Mouse (Mus musculus) liver, embryonic 14.5 days (tissue): ENCODE results near the gene Crybb3. TPM values are rescaled to one million over a fixed set of nuclear protein-coding genes. Genes with fewer than 3 reads are reported as not detected.

Experiments
- ATAC-seq: fragments of 200-750 bp; cut with Nextera tagmentation; 2 replicates; pipeline ENCODE4 v1.8.0; 2017; ENCODE audit warnings: moderate number of reproducible peaks, mild to moderate bottlenecking, moderate library complexity; ENCODE audit not compliant: insufficient read depth
- DNase-seq, 3 experiments: peaks; one replicate each; pipeline ENCODE4 v3.0.0-alpha.2; 2012 to 2013; ENCODE audit warnings: low read depth in 3 of 3, low spot score in 3 of 3
- H3K27ac ChIP-seq: fragments of 300-500 bp; sonication (generic); 2 replicates; pipeline ENCODE4 v1.5.1; 2014; ENCODE audit warnings: moderate library complexity, mild to moderate bottlenecking, control low read depth, inconsistent platforms
- H3K27me3 ChIP-seq: fragments of 300-500 bp; sonication (generic); 2 replicates; pipeline ENCODE4 v1.6.1; 2014; ENCODE audit warnings: mild to moderate bottlenecking, low read length, moderate library complexity; ENCODE audit not compliant: control insufficient read depth, insufficient read depth
- H3K36me3 ChIP-seq: fragments of 300-500 bp; sonication (generic); replicated peaks from 2 replicates; pipeline ENCODE4 v1.6.1; 2014; ENCODE audit warnings: low read depth; ENCODE audit not compliant: control insufficient read depth, insufficient read depth
- H3K4me1 ChIP-seq, 2 experiments: fragments of 200-500 bp in 1 of 2; fragments of 300-500 bp in 1 of 2; sonication (generic) in 1 of 2; replicated peaks; 2 replicates each; pipeline ENCODE4 v1.6.1; 2012 to 2014; ENCODE audit warnings: antibody characterized with exemption in 1 of 2, inconsistent platforms in 1 of 2, low read length in 1 of 2; ENCODE audit not compliant: control insufficient read depth in 2 of 2, insufficient read depth in 2 of 2
- H3K4me2 ChIP-seq: fragments of 300-500 bp; sonication (generic); 2 replicates; pipeline ENCODE4 v1.6.1; 2014; ENCODE audit warnings: low read depth, mild to moderate bottlenecking, control low read depth, moderate library complexity
- H3K4me3 ChIP-seq, 2 experiments: fragments of 200-500 bp in 1 of 2; fragments of 300-500 bp in 1 of 2; sonication (generic) in 1 of 2; 2 replicates each; pipeline ENCODE4 v1.5.1; 2012 to 2014; ENCODE audit warnings: low read depth in 2 of 2, low read length in 2 of 2, mild to moderate bottlenecking in 2 of 2, control low read depth in 1 of 2, inconsistent platforms in 1 of 2, moderate library complexity in 1 of 2; ENCODE audit not compliant: insufficient read depth in 1 of 2
- H3K9ac ChIP-seq: fragments of 300-500 bp; sonication (generic); replicated peaks from 2 replicates; pipeline ENCODE4 v1.6.1; 2014; ENCODE audit warnings: mild to moderate bottlenecking, control low read depth, moderate library complexity
- H3K9me3 ChIP-seq: fragments of 300-500 bp; sonication (generic); 2 replicates; pipeline ENCODE4 v1.6.1; 2016; ENCODE audit warnings: low read length, mixed read lengths; ENCODE audit not compliant: control insufficient read depth
- CTCF ChIP-seq: IDR thresholded peaks from 2 replicates; pipeline ENCODE4 v1.5.1; 2016; ENCODE audit warnings: antibody characterized with exemption, low read depth, control low read depth
- EP300 ChIP-seq: IDR thresholded peaks from 2 replicates; pipeline ENCODE4 v1.6.1; 2016; ENCODE audit warnings: antibody characterized with exemption, low read depth
- WGBS: fragments of 180-500 bp; shearing (Covaris S2); extraction: QIAGEN DNeasy Blood & Tissue Kit; methylation state at CpG from one replicate; pipeline ENCODE4 v1.1.7; 2014; ENCODE audit not compliant: insufficient replicate concordance; 5-methylcytosine and 5-hydroxymethylcytosine counted together
- polyA plus RNA-seq, 2 experiments: library from polyadenylated mRNA; depleted of rRNA in 1 of 2; stranded (reverse) in 1 of 2; unstranded in 1 of 2; fragments of >200 nt; fragmentation: Nextera tagmentation in 1 of 2; extraction: Ambion mirVana in 1 of 2; gene quantifications; 2 replicates each; pipeline versions ENCODE4 v1.2.1 to v1.2.3; 2012 to 2014

Gene Crybb3
- polyA plus RNA-seq, 2 experiments = 0.06 TPM; not detected in 1

GRCm38 (mm10) chr5:113090750-113091149 is 9.4 kb upstream of the Crybb3 start:
- DNase-seq (no peak), ATAC-seq (no peak)
- Histone ChIP-seq H3K4me1 (no peaks in the 10 kb centered on the region), H3K27ac (no peak overlapping the region), H3K4me3 (no peak overlapping the region), H3K9ac (no peak overlapping the region), H3K4me2 (no peak overlapping the region), H3K9me3 (no peaks in the 10 kb centered on the region), H3K36me3 (no peaks in the 10 kb centered on the region), H3K27me3 (no peaks in the 10 kb centered on the region)
- no peak for TF ChIP-seq EP300
- TF ChIP-seq CTCF = no peak
- WGBS = 73% methylated on average over 11 of the region's 11 CpGs

DNA sequence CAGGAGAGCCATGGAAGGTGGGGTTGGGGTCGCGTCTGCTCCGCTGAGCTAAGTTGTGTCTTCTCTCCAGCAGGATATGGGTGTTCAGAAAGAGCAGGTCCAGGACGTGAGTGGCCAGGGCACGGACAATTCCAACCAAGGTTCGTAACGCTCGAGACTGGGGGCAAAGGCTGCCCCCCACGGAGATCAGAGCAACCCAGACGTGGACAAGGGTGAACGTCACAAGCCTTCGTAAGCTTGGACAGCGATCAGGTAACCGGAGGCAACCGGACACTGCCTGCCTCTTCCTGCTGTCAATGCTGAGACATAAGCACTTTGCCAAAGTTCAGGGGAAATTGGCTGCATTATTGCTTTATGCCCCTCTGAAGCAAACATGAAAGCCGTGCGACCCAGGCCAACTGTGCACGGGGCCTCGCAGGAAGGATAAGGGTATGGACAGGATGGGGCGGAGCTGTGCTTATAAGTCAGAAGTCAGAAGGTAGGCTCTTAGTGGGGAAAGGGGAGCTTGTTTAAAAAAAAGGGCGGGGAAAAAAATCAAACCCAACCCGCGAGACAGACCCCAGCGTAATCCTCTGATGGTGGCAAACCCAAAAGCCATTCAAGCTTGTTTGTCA is 8.8 kb upstream of the Crybb3 start:
- DNase-seq = no peak
- H3K9ac ChIP-seq = no peak overlapping the region
- no peaks in the 10 kb centered on the region for H3K36me3 ChIP-seq
- H3K4me3 ChIP-seq = no peak overlapping the region
- no peak for ATAC-seq
- TF ChIP-seq CTCF (no peak), EP300 (no peak)
- no peak overlapping the region for H3K4me2 ChIP-seq
- H3K4me1 ChIP-seq = no peaks in the 10 kb centered on the region
- WGBS = 79% methylated on average over 24 of the region's 24 CpGs
- H3K27ac ChIP-seq = no peak overlapping the region
- no peaks in the 10 kb centered on the region for H3K27me3 ChIP-seq
- no peaks in the 10 kb centered on the region for H3K9me3 ChIP-seq

DNA sequence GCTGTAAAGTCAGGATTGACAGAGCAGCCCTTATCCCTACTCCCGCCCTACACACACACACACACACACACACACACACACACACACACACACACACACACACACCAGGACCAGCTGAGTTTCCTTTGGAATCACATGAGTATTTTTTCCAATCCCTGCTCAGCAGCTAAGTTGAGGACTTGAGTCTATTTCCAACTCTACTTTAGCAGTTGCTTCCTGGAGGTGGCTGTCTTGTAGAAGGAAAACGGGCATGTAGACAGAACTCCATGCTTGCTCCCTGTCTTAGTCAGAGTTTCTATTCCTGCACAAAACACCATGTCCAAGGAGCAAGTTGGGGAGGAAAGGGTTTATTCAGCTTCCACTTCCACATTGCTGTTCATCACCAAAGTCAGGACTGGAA is 6.1 kb upstream of the Crybb3 start:
- H3K4me1 ChIP-seq = no peaks in the 10 kb centered on the region
- no peaks in the 10 kb centered on the region for H3K9me3 ChIP-seq
- WGBS = 57% methylated on average over 1 of the region's 2 CpGs
- DNase-seq (no peak), ATAC-seq (no peak)
- H3K27me3 ChIP-seq = no peaks in the 10 kb centered on the region
- TF ChIP-seq EP300 (no peak), CTCF (no peak)
- H3K9ac ChIP-seq = no peak overlapping the region
- no peaks in the 10 kb centered on the region for H3K36me3 ChIP-seq
- no peak overlapping the region for H3K4me3 ChIP-seq
- H3K4me2 ChIP-seq = no peak overlapping the region
- H3K27ac ChIP-seq = no peak overlapping the region

DNA sequence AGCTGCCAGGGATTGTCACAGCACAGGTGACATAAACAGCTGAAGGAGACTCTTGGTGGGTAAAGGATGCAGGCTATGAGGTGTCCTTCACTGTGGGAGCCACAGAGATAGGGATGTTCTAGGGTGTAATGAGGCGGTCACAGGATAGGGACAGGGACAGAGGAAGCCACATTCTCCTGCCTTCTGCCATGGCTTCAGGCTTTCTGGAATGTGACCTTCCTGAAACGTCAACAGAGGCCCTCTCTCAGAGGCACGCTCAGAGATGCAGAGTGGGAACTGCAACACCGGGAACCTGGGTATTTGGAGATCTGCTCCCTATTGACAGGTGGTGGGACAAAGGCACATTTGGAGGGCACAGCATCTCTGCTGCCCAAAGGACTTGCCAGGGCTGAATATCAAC is 5.6 kb upstream of the Crybb3 start:
- Histone ChIP-seq H3K36me3 (no peaks in the 10 kb centered on the region), H3K4me2 (no peak overlapping the region), H3K27ac (no peak overlapping the region), H3K9me3 (no peaks in the 10 kb centered on the region), H3K9ac (no peak overlapping the region), H3K27me3 (no peaks in the 10 kb centered on the region), H3K4me3 (no peak overlapping the region), H3K4me1 (no peaks in the 10 kb centered on the region)
- ATAC-seq = no peak
- WGBS = 58% methylated on average over 4 of the region's 4 CpGs
- TF ChIP-seq CTCF (no peak), EP300 (no peak)
- DNase-seq = no peak

GRCm38 (mm10) chr5:113086439-113086838 is 5.1 kb upstream of the Crybb3 start:
- no peak overlapping the region for H3K27ac ChIP-seq
- H3K9ac ChIP-seq = no peak overlapping the region
- H3K36me3 ChIP-seq = no peaks in the 10 kb centered on the region
- TF ChIP-seq CTCF (no peak), EP300 (no peak)
- no peak for ATAC-seq
- H3K27me3 ChIP-seq = no peaks in the 10 kb centered on the region
- H3K4me1 ChIP-seq = no peaks in the 10 kb centered on the region
- no peak overlapping the region for H3K4me2 ChIP-seq
- 78% methylated on average over 12 of the region's 12 CpGs for WGBS
- DNase-seq = no peak
- H3K9me3 ChIP-seq = no peaks in the 10 kb centered on the region
- H3K4me3 ChIP-seq = no peak overlapping the region
